Mouse (Mus musculus) kidney, adult 2 months (tissue): Measurements from ENCODE around the gene Efnb2.

Experiments
- CTCF ChIP-seq: fragments of 200-500 bp; conservative IDR thresholded peaks from 2 replicates; pipeline ENCODE4 v1.5.1; 2011; ENCODE audit warnings: low read depth, mild to moderate bottlenecking, control low read depth, low read length, moderate library complexity, mixed read lengths; ENCODE audit not compliant: insufficient read depth, insufficient read length
- POLR2A ChIP-seq: fragments of 200-500 bp; IDR thresholded peaks from one replicate; pipeline ENCODE4 v1.6.1; 2011; ENCODE audit warnings: low read depth, low read length, control low read depth

DNA sequence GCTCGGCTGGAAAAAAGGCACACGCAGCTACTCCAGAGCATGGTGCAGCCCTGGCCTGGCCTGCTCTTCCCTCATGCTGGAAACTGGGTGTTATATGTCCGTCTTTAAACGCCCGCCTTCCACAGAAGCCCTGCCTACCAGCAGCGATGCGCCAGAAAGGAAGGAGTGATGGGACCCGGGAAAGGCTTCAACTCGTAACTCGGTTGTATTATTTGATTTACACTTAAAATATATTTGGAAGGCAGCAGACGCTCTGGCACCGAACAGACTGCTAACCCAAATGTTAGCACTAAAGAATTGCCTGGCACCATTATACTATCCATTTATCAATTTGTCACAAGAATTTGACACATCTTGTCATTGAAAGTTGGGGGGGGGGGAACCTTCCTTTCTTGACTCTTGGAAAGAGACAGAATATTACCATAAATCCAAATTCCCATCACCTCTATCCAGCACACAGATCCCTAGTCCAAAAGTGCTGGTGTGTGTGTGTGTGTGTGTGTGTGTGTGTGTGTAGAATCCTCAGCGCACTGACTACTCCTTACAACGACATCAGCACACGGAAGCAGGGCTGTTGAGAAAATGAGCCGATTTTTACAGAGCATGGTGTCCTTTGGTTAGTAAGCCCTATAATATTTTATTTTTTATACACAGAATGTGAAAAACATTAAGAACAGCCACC lies 39.7 kb downstream of the Efnb2 start:
- no peak for TF ChIP-seq POLR2A
- TF ChIP-seq CTCF = no peak
